Mouse (Mus musculus) heart, postnatal 0 days (tissue): ENCODE measurements around the gene Aes. TPM values are rescaled to one million over a fixed set of nuclear protein-coding genes. Genes with fewer than 3 reads are reported as not detected.

ENCODE experiments used
- ATAC-seq: fragments of 200-750 bp; cut with Nextera tagmentation; 2 replicates; pipeline ENCODE4 v1.8.0; 2017; ENCODE audit warnings: low read depth, moderate number of reproducible peaks, moderate library complexity; ENCODE audit not compliant: insufficient read depth
- DNase-seq: peaks from one replicate; pipeline ENCODE4 v3.0.0-alpha.2; 2016; ENCODE audit warnings: low spot score
- H3K27ac ChIP-seq: fragments of 300-500 bp; sonication (generic); 2 replicates; pipeline ENCODE4 v1.5.1; 2014; ENCODE audit warnings: low read depth, mild to moderate bottlenecking
- H3K27me3 ChIP-seq: fragments of 300-500 bp; sonication (generic); 2 replicates; pipeline ENCODE4 v1.6.1; 2014; ENCODE audit warnings: low read length, mixed read lengths; ENCODE audit not compliant: control insufficient read depth, insufficient read depth
- H3K36me3 ChIP-seq: fragments of 300-500 bp; sonication (generic); replicated peaks from 2 replicates; pipeline ENCODE4 v1.6.1; 2014; ENCODE audit warnings: low read length, mixed read lengths; ENCODE audit not compliant: control insufficient read depth, insufficient read depth
- H3K4me1 ChIP-seq: fragments of 300-500 bp; sonication (generic); 2 replicates; pipeline ENCODE4 v1.6.1; 2014; ENCODE audit warnings: antibody characterized with exemption; ENCODE audit not compliant: control insufficient read depth, insufficient read depth
- H3K4me2 ChIP-seq: fragments of 300-500 bp; sonication (generic); 2 replicates; pipeline ENCODE4 v1.6.1; 2014; ENCODE audit warnings: low read depth, mild to moderate bottlenecking, low read length, moderate library complexity
- H3K4me3 ChIP-seq: fragments of 300-500 bp; sonication (generic); 2 replicates; pipeline ENCODE4 v1.5.1; 2014; ENCODE audit warnings: low read depth, low read length
- H3K9ac ChIP-seq: fragments of 300-500 bp; sonication (generic); replicated peaks from 2 replicates; pipeline ENCODE4 v1.6.1; 2014; ENCODE audit warnings: low read depth, low read length, mixed read lengths
- H3K9me3 ChIP-seq: fragments of 300-500 bp; sonication (generic); replicated peaks from 2 replicates; pipeline ENCODE4 v1.6.1; 2016; ENCODE audit warnings: low read length; ENCODE audit not compliant: control insufficient read depth
- CTCF ChIP-seq: IDR thresholded peaks from 2 replicates; pipeline ENCODE4 v1.5.1; 2016; ENCODE audit warnings: antibody characterized with exemption, control low read depth, low read depth
- EP300 ChIP-seq: IDR thresholded peaks from 2 replicates; pipeline ENCODE4 v1.6.1; 2016; ENCODE audit warnings: antibody characterized with exemption, low read depth
- WGBS: fragments of 180-500 bp; shearing (Covaris S2); extraction: QIAGEN DNeasy Blood & Tissue Kit; methylation state at CpG from one replicate; pipeline ENCODE4 v1.1.7; 2014; 5-methylcytosine and 5-hydroxymethylcytosine counted together
- polyA plus RNA-seq: library from polyadenylated mRNA; unstranded; fragments of >200 nt; fragmentation: Nextera tagmentation; extraction: Ambion mirVana; gene quantifications from 2 replicates; pipeline ENCODE4 v1.2.1, GENCODE M21; 2015
- total RNA-seq: library from RNA; depleted of rRNA; stranded (reverse); fragments of >200 nt; gene quantifications from 2 replicates; pipeline ENCODE4 v1.2.3, GENCODE M21; 2014; ENCODE audit warnings: low replicate concordance; rRNA removed

Aes gene
- total and polyA plus RNA-seq, 2 experiments from 2014 or later, result 767 to 870 TPM

DNA sequence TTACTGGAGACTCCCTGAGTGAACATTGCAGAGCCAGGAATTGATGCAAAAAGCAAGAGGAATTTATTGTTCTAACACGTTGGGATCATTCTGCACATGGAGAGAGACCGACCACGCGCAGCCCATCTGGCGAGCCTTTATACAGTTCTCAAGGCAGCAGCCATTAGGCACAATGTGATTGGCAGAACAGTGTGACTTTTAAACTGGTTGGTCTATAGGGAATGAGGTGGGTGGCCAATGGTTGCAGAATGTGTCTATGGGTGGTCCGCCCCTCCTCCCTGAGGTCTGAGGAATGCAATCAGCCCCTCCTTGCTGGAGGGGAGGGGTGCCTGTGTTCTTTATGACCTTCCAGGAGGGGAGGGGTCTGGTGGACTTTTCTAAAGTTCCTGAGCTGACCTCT lies 56.2 kb downstream of the Aes start:
- no peak for DNase-seq
- Histone ChIP-seq H3K4me1 (no peaks in the 10 kb centered on the region), H3K27me3 (no peaks in the 10 kb centered on the region), H3K4me3 (no peak overlapping the region), H3K27ac (no peak overlapping the region), H3K9me3 (no peaks in the 10 kb centered on the region), H3K9ac (no peak overlapping the region), H3K4me2 (no peak overlapping the region), H3K36me3 (no peaks in the 10 kb centered on the region)
- ATAC-seq, result no peak
- TF ChIP-seq EP300 (no peak), CTCF (no peak)
- WGBS, result 70% methylated on average over 6 of the region's 6 CpGs

Other genes with a start within 250 kb of the Aes start
- 14.3 and 14.9 TPM in 2 replicates for gene Cactin, start 238.4 kb upstream of the Aes start, total RNA-seq
- gene Cactin, start 238.4 kb upstream of the Aes start, polyA plus RNA-seq, result 12.8 and 13.7 TPM in 2 replicates
- gene Tbxa2r, start 230.8 kb upstream of the Aes start, total RNA-seq, result 4.7 and 10.5 TPM in 2 replicates
- 6.3 and 7.0 TPM in 2 replicates for gene Tbxa2r, start 230.8 kb upstream of the Aes start, polyA plus RNA-seq
- 0.08 and 0.12 TPM in 2 replicates for gene Gipc3, start 216.2 kb upstream of the Aes start, total RNA-seq
- 0.16 and 0.21 TPM in 2 replicates for gene Gipc3, start 216.2 kb upstream of the Aes start, polyA plus RNA-seq
- 63.9 and 80.7 TPM in 2 replicates for gene Hmg20b, start 209.0 kb upstream of the Aes start, total RNA-seq
- gene Hmg20b, start 209.0 kb upstream of the Aes start, polyA plus RNA-seq, result 92.3 and 94.5 TPM in 2 replicates
- gene Mfsd12, start 202.0 kb upstream of the Aes start, total RNA-seq, result 20.2 and 30.5 TPM in 2 replicates
- gene Mfsd12, start 202.0 kb upstream of the Aes start, polyA plus RNA-seq, result 10.3 and 11.4 TPM in 2 replicates
- gene 4930404N11Rik, start 193.7 kb upstream of the Aes start, total RNA-seq, result not detected in 2 replicates
- gene 4930404N11Rik, start 193.7 kb upstream of the Aes start, polyA plus RNA-seq, result 0.68 and 1.0 TPM in 2 replicates
- gene Fzr1, start 181.0 kb upstream of the Aes start, total RNA-seq, result 47.6 and 53.9 TPM in 2 replicates
- gene Fzr1, start 181.0 kb upstream of the Aes start, polyA plus RNA-seq, result 45.8 and 48.4 TPM in 2 replicates
- gene Dohh, start 175.1 kb upstream of the Aes start, total RNA-seq, result 123 and 139 TPM in 2 replicates
- gene Dohh, start 175.1 kb upstream of the Aes start, polyA plus RNA-seq, result 75.2 and 77.6 TPM in 2 replicates
- 0.11 TPM in 1 of 2 replicates, not detected in the other for gene Gm48551, start 175.0 kb upstream of the Aes start, total RNA-seq
- gene Gm48551, start 175.0 kb upstream of the Aes start, polyA plus RNA-seq, result 0.43 and 1.1 TPM in 2 replicates
- not detected in 2 replicates for gene Gm48552, start 170.5 kb upstream of the Aes start, total RNA-seq
- 0.45 and 0.70 TPM in 2 replicates for gene Gm48552, start 170.5 kb upstream of the Aes start, polyA plus RNA-seq
- 6.6 and 7.8 TPM in 2 replicates for gene Smim24, start 166.4 kb upstream of the Aes start, total RNA-seq
- 3.3 and 3.8 TPM in 2 replicates for gene Smim24, start 166.4 kb upstream of the Aes start, polyA plus RNA-seq
- 24.6 and 47.6 TPM in 2 replicates for gene Nfic, start 103.9 kb upstream of the Aes start, total RNA-seq
- gene Nfic, start 103.9 kb upstream of the Aes start, polyA plus RNA-seq, result 73.7 and 77.9 TPM in 2 replicates
- not detected in 2 replicates for gene Celf5, start 76.8 kb upstream of the Aes start, total RNA-seq
- 0.07 and 0.08 TPM in 2 replicates for gene Celf5, start 76.8 kb upstream of the Aes start, polyA plus RNA-seq
- 88.5 and 91.5 TPM in 2 replicates for gene Ncln, start 63.1 kb upstream of the Aes start, total RNA-seq
- 27.1 and 30.5 TPM in 2 replicates for gene Ncln, start 63.1 kb upstream of the Aes start, polyA plus RNA-seq
- gene S1pr4, start 59.4 kb upstream of the Aes start, total RNA-seq, result 0.66 TPM in 1 of 2 replicates, not detected in the other
- gene S1pr4, start 59.4 kb upstream of the Aes start, polyA plus RNA-seq, result 0.34 and 0.43 TPM in 2 replicates
- 0.35 TPM in 1 of 2 replicates, not detected in the other for gene Gna15, start 35.3 kb upstream of the Aes start, total RNA-seq
- 0.59 and 0.63 TPM in 2 replicates for gene Gna15, start 35.3 kb upstream of the Aes start, polyA plus RNA-seq
- gene Gna11, start 14.3 kb upstream of the Aes start, total RNA-seq, result 68.2 and 83.9 TPM in 2 replicates
- 50.1 and 52.4 TPM in 2 replicates for gene Gna11, start 14.3 kb upstream of the Aes start, polyA plus RNA-seq
- gene Tle2, start 15.1 kb downstream of the Aes start, total RNA-seq, result 6.8 and 10.4 TPM in 2 replicates
- 11.1 and 11.9 TPM in 2 replicates for gene Tle2, start 15.1 kb downstream of the Aes start, polyA plus RNA-seq
- 18.6 and 41.4 TPM in 2 replicates for gene Tle6, start 41.6 kb downstream of the Aes start, total RNA-seq
- 19.3 and 23.1 TPM in 2 replicates for gene Tle6, start 41.6 kb downstream of the Aes start, polyA plus RNA-seq
- 1.7 and 2.7 TPM in 2 replicates for gene BC025920, start 46.8 kb downstream of the Aes start, total RNA-seq
- gene BC025920, start 46.8 kb downstream of the Aes start, polyA plus RNA-seq, result 0.38 and 0.44 TPM in 2 replicates
- 10.9 and 24.7 TPM in 2 replicates for gene Sirt6, start 68.3 kb downstream of the Aes start, total RNA-seq
- gene Sirt6, start 68.3 kb downstream of the Aes start, polyA plus RNA-seq, result 16.2 and 16.6 TPM in 2 replicates
- 48.5 and 54.5 TPM in 2 replicates for gene Ankrd24, start 69.1 kb downstream of the Aes start, total RNA-seq
- 8.9 and 9.1 TPM in 2 replicates for gene Ankrd24, start 69.1 kb downstream of the Aes start, polyA plus RNA-seq
- 1.5 and 2.6 TPM in 2 replicates for gene Gm10778, start 89.6 kb downstream of the Aes start, total RNA-seq
- gene Gm10778, start 89.6 kb downstream of the Aes start, polyA plus RNA-seq, result 2.3 and 2.6 TPM in 2 replicates
- gene Zfp433, start 145.3 kb downstream of the Aes start, total RNA-seq, result 5.5 and 12.4 TPM in 2 replicates
- 9.3 and 9.9 TPM in 2 replicates for gene Zfp433, start 145.3 kb downstream of the Aes start, polyA plus RNA-seq
- gene Gm3055, start 211.7 kb downstream of the Aes start, total RNA-seq, result 1.3 and 4.8 TPM in 2 replicates
- gene Gm3055, start 211.7 kb downstream of the Aes start, polyA plus RNA-seq, result 2.2 and 2.9 TPM in 2 replicates